Mouse (Mus musculus): ENCODE results near the gene Nudt9.
"Not testable (repeated sequence)": the region's sequence is repeated elsewhere in the genome, so short reads cannot be mapped to it uniquely, and the experiment has no call there.

Nudt9 gene

DNA sequence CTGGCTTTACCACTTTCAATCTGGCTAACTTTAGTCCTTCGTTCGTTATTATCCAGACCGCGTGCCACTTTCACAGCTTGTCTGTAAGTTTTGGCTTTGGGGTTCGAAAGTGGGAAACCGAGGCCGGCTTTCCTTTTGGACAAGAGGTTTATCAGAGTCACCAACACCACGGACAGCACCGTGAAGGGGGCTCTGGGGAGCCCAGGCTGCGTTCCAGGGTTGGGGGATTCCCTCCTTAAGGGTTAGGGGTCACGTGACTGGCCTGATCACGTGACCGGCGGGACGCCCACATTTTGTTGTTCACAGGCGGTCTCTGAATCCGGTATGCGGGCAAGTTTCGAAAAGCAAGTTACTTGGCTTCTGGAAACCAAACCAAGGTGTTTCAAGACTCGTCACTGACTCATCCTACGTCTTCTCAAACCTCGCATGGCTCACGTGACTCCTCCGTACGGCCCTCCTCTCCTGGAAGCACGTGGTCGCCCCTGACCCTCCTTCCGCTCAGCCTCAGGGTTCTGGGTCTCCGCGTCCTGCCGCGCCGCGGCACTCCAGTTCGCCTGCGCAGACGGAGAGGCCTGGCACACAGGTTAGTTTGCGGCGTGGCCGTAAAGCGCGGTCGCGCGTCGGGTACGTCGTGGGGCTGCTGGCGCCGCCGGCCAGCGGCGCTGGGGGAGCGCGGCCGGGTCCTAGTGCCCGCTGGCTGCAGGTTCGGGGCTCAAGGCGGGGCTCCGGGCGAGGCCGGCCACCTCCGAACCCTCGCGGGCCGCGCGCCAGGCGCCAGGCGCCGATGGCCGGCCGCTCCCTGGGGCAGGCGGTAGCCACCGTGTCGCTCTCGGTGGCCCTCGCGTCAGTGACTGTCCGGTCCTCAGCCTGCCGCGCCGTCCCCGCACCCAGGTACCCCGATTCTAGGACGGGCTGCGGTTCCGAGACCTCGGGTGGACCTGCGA is at the start of gene Nudt9:
Gene Nudt9, plus strand, starts transcription at position 51 of the 944 bp plus-strand sequence.
- DNase-seq (ENCODE audit: low read depth, low spot score), result peak; percentile 95

DNA sequence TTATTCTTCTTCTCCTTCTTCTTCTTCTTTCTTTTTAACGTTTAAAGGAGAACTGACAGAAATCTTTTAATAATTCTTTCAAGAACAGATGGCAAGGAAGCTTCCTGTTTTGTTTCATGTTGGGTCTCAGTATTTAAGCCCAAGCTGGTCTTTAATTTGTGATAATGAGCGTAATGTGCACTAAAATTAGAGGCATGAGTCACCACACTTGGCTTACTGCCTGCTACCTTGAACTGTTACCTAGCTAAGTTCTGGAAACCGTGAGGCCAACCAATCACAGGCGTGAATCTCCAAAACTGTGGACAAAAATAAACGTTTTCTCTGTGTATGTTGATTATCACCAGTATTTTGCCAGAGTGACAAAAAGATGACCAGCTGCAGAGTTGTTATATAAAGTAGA is 47.4 kb upstream of the Nudt9 start:
- no peak for DNase-seq (ENCODE audit: low read depth, low spot score)

DNA sequence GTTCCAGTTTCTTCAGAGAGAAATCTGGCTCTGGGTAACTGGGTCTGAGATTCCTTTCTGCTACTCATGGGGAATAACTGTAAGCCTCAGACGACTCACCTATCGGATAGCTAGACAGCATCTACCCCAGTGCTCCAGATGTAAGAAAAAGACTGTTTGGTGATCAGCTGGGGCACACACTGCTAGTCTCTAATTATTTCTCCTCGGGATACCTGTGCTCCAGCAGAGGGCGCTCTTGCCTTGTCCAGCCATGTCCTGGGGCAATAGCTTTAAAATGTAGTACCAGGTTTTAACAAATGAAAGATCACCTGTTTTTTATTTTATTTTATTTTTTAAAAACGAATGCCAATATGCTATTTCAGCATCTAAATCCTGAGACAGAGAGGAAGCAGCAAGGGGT is 46.4 kb upstream of the Nudt9 start:
- DNase-seq (ENCODE audit: low read depth, low spot score), result no peak

DNA sequence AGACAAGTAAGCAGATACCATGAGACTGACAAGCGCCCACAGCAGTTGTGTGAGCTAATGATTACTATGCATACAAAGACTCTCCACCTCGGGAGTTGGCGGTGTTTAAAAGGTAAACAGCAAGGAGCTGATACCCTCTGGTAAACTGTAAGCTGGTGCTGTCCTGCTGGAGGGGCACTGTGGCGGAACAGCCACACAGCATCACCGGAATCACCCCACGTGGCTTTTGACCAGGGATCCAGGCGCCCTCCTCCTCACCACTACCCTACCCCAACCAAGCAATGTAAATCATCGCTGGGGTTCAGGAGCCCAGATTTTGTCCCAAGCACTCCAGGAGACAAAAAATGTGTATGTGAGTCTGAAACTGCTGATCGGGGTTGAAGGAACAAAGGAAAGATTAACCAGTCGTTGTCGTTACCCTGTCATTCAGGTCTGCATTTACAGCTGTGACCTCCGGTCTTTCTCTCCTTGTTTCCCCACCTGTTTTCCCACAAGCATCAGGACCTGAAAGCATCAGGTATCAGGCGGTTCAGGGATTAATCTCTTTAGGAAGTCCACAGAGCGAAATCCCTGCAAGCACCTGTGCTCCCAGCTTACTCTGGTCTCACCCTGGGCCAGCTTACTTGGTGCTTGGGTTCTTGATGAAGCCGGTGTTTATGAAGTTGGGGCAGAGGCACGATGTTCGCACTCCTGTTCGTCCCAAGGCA is 43.4 kb upstream of the Nudt9 start:
- no peak for DNase-seq (ENCODE audit: low read depth, low spot score)

DNA sequence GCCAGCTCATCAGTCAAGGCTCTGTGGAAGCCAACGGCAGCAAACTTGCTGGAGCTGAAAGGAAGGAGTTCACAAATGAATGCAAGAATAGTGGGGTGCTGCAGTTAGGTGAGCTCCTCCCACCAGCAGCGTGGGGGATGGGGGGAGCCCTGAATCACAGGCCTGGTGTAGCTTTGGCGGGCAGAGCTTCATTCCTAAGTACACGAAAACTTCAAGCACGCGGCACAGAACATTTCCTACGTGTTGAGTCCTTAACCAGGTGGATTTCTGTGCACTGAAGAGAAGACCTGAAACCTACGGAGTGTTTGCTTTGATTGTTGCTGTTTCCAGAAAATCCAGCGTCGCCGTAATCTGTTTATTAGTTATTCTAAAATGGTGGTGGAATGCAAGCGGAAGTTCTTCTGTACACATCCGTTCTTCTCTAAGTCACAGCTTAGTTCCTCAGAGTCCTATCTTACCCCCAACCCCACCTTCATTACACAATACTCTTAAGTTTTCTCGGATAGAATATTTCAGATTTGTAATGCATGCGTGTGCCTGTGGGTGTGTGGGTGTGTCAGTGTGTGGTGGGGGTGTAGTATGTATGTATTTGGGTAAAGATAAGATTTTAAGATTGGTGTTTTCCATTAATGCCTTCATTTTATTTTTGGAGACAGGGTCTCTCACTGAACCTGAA is 42.7 kb upstream of the Nudt9 start:
- DNase-seq (ENCODE audit: low read depth, low spot score), result no peak

DNA sequence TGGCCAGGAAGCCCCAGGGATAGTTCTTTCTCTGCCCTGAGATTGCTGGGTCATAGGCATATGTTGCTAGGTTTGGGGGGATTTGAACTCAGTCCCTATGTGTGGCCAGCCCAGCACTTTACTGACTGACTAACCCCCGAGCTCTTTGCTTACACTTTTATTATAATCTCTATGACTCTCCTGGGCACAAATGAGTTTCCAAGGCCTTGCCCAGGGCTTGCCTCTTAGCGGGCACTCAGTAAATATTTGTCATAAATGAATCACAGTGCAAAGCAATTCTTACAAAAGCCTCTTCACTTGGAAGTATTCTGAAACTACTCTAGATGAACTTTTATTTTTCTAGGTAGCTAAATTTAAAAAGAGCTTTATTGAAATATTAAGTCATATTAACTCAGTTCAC is 42.2 kb upstream of the Nudt9 start:
- no peak for DNase-seq (ENCODE audit: low read depth, low spot score)

DNA sequence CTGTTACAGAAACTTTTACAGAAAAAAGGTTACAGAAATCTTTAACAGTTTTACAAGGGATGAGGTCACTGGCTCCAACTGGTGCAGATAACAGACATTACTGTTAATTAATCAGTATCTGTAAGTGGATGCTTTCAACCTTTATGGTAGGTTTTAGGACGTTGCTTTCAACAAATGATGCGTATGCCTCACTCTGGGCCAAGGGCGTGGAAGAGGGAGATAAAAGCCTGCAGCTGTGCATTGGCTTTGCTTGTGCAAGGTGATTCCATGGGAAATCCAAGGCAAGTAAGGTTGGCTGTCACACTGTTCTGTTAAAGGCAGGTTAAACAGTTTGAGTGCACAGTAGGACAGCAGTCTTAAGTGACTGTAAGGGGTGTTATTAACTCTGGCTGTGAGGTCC is 39.3 kb upstream of the Nudt9 start:
- DNase-seq (ENCODE audit: low read depth, low spot score), result no peak

DNA sequence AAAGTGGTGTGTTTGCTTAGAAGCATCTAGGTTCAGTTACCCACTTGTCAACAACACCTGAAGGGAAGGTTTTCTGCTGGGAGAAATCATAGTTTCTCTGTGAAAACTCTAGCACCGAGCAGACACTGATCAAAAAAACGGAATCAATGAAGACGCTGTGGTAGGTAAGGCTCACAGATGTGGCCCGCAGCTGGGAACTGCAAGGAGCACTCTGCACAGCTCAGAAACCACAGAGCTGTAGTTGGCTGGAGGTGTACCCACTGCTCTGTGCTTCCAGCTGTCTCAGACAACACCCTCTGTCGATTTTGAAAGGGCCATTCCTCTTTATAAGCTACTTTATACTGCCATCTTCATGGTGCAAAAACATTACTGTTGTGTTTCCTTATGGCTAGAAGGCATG is 38.3 kb upstream of the Nudt9 start:
- no peak for DNase-seq (ENCODE audit: low read depth, low spot score)

DNA sequence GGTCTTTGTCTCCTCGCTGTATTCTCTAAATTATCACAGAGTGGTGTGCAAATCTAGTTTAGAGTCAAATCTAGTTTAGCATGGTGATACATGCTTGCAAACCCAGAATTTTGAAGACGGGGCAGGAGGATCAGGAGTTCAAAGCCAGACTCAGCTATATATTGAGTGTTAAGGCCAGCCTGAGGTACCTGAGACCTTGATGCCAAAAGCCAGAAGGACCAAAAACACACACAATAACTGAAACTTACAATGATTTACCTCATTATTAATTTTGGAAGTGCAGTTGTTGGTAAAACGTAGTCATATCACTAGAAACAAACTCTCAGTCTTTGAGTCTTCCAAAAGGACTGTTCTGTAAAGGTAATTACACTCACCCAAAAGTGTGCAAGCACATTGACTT is 36.7 kb upstream of the Nudt9 start:
- DNase-seq (ENCODE audit: low read depth, low spot score), result no peak

DNA sequence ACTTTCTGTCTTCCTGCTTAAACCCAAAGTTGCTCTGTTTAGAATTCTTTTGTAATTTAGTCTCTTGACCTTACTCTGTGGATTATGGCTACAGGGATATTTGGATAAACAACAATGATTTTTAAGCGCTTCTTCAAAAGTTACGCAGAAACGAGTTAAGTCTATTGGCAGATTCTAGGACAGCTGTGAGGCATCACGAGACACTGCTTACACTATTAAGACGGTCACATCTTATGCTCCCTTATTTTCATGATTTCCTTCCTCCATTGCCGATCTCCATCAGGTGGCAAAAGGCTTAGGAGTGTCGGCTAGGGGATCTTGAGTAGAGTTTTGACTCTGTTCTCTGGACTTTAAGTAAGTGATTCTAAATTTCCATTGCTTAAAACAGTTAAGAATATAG is 35.8 kb upstream of the Nudt9 start:
- DNase-seq (ENCODE audit: low read depth, low spot score), result no peak

DNA sequence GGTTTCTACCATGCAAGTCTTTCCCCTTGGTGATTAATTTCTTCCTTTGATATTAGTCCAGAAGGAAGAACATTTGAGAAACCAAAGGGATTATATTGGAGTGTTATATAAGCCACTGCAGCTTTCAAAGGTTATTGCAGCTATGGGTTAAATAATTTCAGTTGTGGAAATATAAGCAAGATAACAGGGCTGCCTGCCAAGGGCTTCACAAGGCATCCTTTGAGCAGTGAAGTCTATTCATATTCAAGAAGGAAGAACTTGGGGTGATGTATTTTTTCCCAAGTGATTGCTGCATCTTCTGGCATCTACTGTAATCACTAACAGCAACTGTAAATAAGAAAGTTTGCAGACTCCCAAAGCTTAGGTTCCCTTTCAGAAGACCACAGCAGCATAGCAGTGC is 34.7 kb upstream of the Nudt9 start:
- DNase-seq (ENCODE audit: low read depth, low spot score), result no peak

DNA sequence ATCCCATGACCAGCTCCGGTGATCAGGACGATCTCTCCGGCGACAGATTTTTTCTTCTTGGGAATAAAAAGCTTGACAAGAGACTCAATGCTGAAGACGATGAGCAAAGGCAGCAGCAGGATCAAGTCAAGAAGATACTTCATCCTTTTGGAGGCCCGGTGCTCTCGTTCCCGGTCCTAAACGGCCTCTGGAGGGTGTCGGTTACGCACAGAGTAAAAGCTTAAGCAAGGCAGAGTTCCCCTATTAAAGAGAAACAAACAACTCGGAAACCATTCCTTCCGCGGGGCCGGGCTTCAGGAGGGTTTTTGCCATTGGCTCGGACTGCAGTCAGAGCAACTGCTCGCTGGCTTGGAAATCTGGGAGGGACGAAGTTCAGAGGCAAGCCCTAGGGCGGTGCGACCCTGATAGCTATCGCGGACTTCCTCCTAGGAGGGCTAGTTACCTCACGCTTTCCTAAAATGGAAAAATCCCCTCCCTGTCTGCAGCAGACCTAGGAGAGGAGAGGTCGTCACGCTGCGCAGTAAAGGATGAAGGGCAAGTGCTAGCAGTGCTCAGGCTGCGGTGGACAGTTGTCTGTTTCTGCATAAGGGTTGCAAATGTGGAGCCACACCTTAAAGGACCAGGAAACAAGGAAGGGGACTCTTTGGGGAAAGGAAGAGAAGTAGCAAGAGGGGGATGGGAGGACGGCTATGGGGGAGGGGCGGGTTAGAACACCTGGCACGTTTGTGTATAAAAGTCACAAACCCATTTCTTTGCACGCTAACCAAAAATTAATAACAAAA is 24.3 kb upstream of the Nudt9 start, which contains the start of gene Hsd17b11:
Gene Hsd17b11, minus strand, starts transcription at position 323 of the 782 bp plus-strand sequence.
- peak; percentile 32 for DNase-seq (ENCODE audit: low read depth, low spot score)

DNA sequence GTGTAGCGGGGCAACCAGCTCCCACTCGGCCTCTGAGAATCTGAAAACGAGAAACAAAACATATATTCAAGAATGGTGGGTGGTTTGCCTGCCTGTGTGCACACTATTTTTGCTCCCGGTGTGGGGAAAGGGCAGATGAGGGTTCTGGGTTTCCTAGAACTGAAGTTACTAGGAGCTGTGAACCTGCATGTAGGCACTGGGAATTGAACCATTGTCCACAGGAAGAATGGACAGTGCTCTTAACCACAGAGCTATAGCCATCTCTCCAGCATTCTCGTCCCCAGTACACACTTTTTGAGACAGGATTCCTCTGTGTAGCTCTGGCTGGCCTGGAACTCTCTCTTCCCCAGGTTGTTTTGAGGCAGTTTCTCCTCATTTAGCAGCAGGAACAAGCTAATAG is 23.5 kb upstream of the Nudt9 start:
- no peak for DNase-seq (ENCODE audit: low read depth, low spot score)

DNA sequence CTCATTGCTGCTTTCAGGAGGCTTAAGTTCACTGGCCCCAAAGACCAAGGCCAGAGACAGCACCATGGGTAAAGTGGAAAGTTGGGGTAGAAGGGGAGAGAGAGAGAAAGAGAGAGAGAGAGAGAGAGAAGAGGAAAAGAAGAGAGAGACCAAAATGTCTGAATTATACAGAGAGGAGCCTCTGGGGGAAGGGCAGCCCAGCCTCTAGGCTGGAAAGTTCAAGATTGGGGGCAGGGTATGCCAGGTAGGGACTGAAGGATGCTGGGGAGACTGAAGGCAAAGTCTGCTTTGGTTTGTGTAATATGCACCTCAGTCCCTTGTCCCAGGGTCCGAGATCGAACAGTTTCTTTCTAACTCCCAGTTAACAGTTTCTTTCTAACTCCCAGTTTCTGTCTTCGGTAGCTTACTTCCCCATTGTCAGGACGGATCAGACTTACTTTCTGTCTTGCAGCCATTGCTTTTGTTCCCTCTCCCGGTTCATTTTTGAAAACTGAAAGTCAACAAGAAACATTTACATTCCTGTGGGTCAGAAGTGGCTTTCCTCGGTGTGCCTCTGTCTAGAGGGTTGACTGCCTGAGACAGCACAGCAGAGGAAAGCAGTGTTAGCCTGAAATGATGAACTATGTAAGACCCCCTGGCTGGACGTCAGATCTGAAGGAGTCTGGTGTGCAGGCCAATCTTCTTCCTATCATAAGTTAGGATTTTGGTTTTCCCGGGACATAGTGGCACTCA is 22.7 kb upstream of the Nudt9 start:
- no peak for DNase-seq (ENCODE audit: low read depth, low spot score)

DNA sequence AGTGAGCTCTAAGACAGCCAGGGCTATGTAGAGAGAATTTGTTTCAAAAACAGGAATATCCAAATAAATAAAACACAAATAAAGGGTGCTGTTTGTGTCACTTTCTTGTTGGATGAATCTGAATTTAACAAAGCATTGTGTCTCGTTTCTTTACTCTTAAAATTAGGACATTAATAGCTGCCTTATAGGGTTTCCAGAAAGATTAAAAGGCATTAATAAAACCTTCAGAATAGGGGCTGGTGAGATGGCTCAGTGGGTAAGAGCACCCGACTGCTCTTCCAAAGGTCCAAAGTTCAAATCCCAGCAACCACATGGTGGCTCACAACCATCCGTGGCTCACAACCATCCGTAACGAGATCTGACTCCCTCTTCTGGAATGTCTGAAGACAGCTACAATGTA is 21.9 kb upstream of the Nudt9 start:
- not testable (repeated sequence) for DNase-seq (ENCODE audit: low read depth, low spot score)

DNA sequence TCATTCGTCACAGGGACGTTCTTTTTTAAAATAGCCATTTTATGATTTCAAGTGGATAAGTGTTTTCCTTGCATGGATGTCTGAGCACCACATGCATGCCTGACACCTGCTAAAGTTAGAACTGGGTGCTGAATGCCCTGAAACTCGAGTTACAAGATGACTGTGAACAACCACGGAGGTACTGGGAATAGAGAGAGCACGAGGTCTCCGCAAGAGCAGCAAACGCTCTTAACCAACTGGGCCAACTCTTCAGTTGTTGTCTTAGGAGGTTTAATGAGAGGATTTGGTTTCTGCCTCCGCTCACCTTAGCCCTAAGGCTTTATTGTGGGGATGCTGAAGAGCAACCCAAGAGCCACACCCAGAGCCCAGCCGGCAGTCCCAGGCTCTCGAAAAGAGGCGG is 21.3 kb upstream of the Nudt9 start:
- DNase-seq (ENCODE audit: low read depth, low spot score), result no peak

DNA sequence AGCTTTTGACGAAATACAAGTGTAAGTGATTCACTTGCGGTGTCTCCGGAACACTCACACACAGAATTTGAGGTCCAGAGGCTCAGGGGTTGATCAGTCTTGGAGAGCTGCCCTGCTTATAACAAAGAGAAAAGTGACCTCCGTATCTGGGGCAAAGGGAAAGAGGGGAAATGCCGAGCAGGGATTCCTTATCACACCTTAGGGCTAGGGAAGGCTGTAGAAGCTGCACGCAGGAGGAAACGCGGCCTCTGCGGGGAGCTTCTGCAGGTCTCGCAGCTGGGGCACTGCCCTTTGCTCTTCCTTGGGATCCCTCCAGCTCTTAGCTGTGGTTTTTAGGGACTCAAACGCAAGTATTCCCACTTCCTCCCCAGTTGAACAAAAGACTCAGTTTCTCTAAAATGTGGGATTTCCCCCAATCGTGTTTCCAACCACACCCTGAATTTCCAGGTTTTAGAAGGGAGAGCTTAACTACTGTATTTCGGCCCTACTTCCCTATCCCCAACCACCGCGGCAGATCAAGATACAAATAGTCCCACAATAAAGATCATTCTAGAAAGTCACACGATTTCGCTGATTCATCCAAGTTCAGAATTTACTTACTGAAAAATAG is 20.8 kb upstream of the Nudt9 start:
- no peak for DNase-seq (ENCODE audit: low read depth, low spot score)

DNA sequence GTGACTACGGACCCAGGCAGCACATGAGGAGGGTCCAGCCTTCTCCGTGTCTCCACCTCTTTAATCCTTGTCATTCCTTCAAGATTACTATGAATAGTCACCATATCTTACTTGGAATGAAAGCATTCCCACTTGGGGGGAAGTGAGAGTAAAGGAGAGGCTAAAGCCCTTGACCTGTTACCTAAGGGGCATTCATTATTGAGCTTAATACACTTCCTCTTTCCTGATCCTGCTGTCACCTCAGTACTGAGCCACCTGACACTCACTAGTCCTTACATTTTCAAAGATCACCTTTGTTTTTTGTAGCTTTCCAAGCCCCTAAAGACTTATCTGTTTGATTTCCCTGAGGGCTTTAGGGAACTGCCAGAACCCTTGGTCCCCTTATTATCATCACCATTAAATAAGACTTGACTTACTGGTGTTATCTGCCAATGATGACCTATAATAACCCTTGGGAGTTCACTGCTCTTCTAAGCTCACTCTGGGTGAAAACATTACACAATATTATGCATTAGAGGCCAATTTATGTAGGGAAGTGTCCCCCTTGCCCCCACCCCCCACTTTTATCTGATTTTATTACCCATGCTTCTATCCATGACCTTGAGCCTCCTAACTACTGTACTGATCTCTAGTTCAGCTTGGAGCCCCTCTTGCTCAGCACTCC is 13.5 kb upstream of the Nudt9 start:
- DNase-seq (ENCODE audit: low read depth, low spot score), result no peak

DNA sequence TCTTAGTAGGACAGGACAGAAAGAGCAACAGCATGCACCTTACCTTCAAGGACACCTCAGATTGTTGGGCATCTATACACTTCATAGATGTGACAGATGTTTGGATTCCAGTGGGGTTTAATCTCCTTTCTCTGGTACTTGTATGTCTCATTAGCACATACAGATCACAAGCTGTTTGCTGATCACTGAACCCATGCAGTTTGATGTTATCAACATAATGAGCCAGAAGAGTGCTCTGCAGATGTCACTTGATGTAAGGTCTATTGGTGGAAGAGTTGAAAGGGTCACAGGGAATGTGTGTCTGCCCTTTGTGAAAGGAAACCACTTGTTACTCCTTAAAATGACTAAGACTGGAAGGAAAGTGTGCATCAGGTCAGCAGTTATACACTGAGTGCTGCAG is 11.0 kb upstream of the Nudt9 start:
- DNase-seq (ENCODE audit: low read depth, low spot score), result no peak

DNA sequence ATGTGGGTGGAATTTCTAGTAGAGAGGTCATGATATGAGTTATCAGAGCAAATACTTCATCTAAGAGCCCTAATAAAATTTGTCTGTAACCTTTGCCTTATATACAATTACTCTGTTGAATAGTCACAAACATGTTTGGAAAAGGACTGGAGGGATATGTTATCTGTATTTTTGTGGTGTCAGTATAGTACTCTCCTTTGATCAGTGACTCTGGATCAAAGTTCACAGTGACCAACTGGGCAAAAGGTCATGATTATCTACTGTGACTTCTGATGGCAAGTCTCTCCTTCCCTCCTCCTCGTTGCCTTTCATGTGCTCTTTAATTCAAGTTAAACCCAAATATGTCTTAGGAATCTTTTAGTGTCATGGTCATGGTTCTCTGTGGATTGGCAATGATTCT is 10.3 kb upstream of the Nudt9 start:
- no peak for DNase-seq (ENCODE audit: low read depth, low spot score)
